Mouse (Mus musculus): ENCODE measurements around the gene Olfr1272. TPM values are rescaled to one million over a fixed set of nuclear protein-coding genes. Genes with fewer than 3 reads are reported as not detected.
"Not testable (repeated sequence)": the region's sequence is repeated elsewhere in the genome, so short reads cannot be mapped to it uniquely, and the experiment has no call there.

Gene Olfr1272
- polyA plus RNA-seq (2015; fragmentation: Nextera tagmentation; extraction: Ambion mirVana): not detected in 2 replicates

DNA sequence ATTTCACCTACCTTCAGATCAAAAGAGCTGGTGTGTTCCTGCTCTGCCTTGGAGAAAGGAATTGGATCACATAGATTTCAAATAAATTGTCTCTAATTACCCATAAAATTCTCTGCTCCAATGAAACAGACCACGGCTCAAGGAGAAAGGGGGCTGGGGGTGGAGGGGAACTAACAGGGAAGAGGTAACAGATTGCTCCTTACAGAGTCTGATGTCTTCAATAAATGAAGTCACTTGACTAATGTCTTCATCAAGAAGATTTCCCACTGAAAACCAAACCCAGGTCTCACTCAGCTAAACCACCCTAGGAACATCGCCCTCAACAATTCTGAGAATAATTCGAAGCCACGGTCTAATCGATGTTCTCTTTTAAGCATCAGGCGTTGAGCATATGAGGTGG lies at the start of gene Olfr1272:
TSS of gene Olfr1272 (minus strand) at position 101 of the 400 bp plus-strand sequence.
- no peak within 1 kb of the TSS for H3K4me2 ChIP-seq
- no peaks in the 10 kb centered on the region for H3K9me3 ChIP-seq
- no peaks in the 10 kb centered on the region for H3K36me3 ChIP-seq (replicated peaks)
- no peaks in the 10 kb centered on the region for H3K27me3 ChIP-seq (replicated peaks)
- no peak for ATAC-seq (replicated peaks)
- no peak within 1 kb of the TSS for H3K4me3 ChIP-seq
- H3K9ac ChIP-seq: no peak within 1 kb of the TSS
- H3K27ac ChIP-seq: no peak within 1 kb of the TSS
- no peaks in the 10 kb centered on the region for H3K4me1 ChIP-seq
- 78% methylated on average over 6 of the region's 6 CpGs for WGBS

DNA sequence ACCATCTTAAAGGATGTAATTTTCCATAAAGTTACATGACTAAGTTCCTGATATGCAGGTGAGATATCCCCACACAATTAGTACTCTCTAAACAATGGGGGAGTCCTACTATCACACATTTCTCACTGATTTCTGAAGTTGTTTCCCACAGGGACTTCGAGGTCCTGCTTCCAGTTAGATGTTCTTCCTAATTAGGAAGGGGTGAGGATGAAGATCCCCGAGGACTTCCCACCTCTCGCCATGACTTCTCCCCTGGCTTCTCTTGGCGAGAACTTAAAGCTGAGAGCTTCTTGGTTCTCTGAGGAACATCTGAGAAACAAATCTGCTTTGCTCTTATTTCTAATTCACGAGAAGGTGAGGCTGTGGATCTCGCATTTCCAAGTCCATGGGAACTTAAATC lies 29.3 kb upstream of the Olfr1272 start, which contains the start of gene Gm13769:
TSS of gene Gm13769 (plus strand) at position 301 of the 400 bp plus-strand sequence.
- not testable (repeated sequence) for H3K36me3 ChIP-seq (replicated peaks); H3K27me3 ChIP-seq (replicated peaks); H3K9me3 ChIP-seq; H3K9ac ChIP-seq; H3K27ac ChIP-seq; H3K4me3 ChIP-seq; H3K4me2 ChIP-seq; H3K4me1 ChIP-seq; ATAC-seq (replicated peaks)
- WGBS: no CpG with 5 or more reads among the region's 6 CpGs

DNA sequence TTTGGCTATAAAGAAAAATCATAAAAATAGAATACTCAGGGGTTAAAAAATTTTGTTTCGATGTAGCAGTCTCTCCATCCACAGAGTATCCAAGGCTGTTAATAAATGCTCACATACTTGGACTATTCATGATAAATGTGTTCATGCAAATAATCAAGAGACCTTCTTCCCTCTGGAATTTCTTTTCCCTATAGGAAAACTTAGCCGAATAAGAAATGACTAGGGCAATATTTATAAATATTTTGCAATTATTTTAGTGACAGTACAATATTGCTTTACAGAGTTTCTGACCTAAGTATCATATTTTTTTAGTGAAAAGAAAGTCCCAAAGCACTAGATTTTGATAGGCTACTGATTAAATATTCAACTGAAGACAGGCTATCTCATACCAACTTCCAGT lies 21.7 kb downstream of the Olfr1272 start, which contains the start of gene Olfr1271:
TSS of gene Olfr1271 (minus strand) at position 101 of the 400 bp plus-strand sequence.
- no peak for ATAC-seq (replicated peaks)
- no peak within 1 kb of the TSS for H3K27ac ChIP-seq
- 92% methylated on average over 2 of the region's 2 CpGs for WGBS
- H3K4me1 ChIP-seq: no peaks in the 10 kb centered on the region
- H3K36me3 ChIP-seq (replicated peaks): no peaks in the 10 kb centered on the region
- H3K27me3 ChIP-seq (replicated peaks): no peaks in the 10 kb centered on the region
- no peaks in the 10 kb centered on the region for H3K9me3 ChIP-seq
- no peak within 1 kb of the TSS for H3K4me2 ChIP-seq
- H3K4me3 ChIP-seq: no peak within 1 kb of the TSS
- no peak within 1 kb of the TSS for H3K9ac ChIP-seq

DNA sequence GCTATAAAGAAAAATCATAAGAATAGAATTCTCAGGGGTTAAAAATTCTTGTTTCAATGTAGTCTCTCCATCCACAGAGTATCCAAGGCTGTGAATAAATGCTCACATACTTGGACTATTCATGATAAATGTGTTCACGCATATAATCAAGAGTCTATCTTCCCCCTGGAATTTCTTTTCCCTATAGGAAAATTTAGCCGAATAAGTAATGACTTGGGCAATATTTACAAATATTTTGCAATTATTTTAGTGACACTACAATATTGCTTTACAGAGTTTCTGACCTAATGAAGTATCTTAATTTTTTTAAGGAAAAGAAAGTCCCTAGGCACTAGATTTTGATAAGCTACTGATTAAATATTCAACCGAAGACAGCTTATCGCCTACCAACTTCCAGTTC lies 35.1 kb downstream of the Olfr1272 start, which contains the start of gene Olfr142:
TSS of gene Olfr142 (minus strand) at position 101 of the 400 bp plus-strand sequence.
- no peak for ATAC-seq (replicated peaks)
- WGBS: 93% methylated on average over 4 of the region's 4 CpGs
- Histone ChIP-seq H3K4me1 (no peaks in the 10 kb centered on the region), H3K27ac (no peak within 1 kb of the TSS), H3K36me3 (replicated peaks) (no peaks in the 10 kb centered on the region), H3K27me3 (replicated peaks) (no peaks in the 10 kb centered on the region), H3K4me3 (no peak within 1 kb of the TSS), H3K9ac (no peak within 1 kb of the TSS), H3K4me2 (no peak within 1 kb of the TSS), H3K9me3 (no peaks in the 10 kb centered on the region)

Other genes starting within 250 kb of the Olfr1272 start
- not detected in 2 replicates for gene Olfr140, start 229.2 kb downstream of the Olfr1272 start, polyA plus RNA-seq (2015; fragmentation: Nextera tagmentation; extraction: Ambion mirVana)
- gene Olfr1269, start 171.4 kb downstream of the Olfr1272 start, polyA plus RNA-seq (2015; fragmentation: Nextera tagmentation; extraction: Ambion mirVana): not detected in 2 replicates
- not detected in 2 replicates for gene Olfr32, start 150.5 kb downstream of the Olfr1272 start, polyA plus RNA-seq (2015; fragmentation: Nextera tagmentation; extraction: Ambion mirVana)
- not detected in 2 replicates for gene Olfr1270, start 139.8 kb downstream of the Olfr1272 start, polyA plus RNA-seq (2015; fragmentation: Nextera tagmentation; extraction: Ambion mirVana)
- not detected in 2 replicates for gene Olfr1506, start 68.3 kb downstream of the Olfr1272 start, polyA plus RNA-seq (2015; fragmentation: Nextera tagmentation; extraction: Ambion mirVana)
- gene Olfr142, start 35.2 kb downstream of the Olfr1272 start, polyA plus RNA-seq (2015; fragmentation: Nextera tagmentation; extraction: Ambion mirVana): not detected in 2 replicates
- gene Olfr1271, start 21.8 kb downstream of the Olfr1272 start, polyA plus RNA-seq (2015; fragmentation: Nextera tagmentation; extraction: Ambion mirVana): not detected in 2 replicates
- not detected in 2 replicates for gene Gm13769, start 29.4 kb upstream of the Olfr1272 start, polyA plus RNA-seq (2015; fragmentation: Nextera tagmentation; extraction: Ambion mirVana)
- not detected in 2 replicates for gene Olfr1274-ps, start 105.8 kb upstream of the Olfr1272 start, polyA plus RNA-seq (2015; fragmentation: Nextera tagmentation; extraction: Ambion mirVana)